Mouse (Mus musculus): ENCODE measurements at regions not wholly inside any gene's neighbourhood (a gene's known extent, or its start where the extent isn't known, plus 50 kb on each side); places are given as distances from the start of the nearest gene placed in this dataset.

- TF ChIP-seq CHD2 (IDR thresholded peaks at IDR 0.05; ENCODE audit: low read length) (no peak), RAD21 (IDR thresholded peaks at IDR 0.05; ENCODE audit: low read depth, low read length) (no peak), CTCF (IDR thresholded peaks at IDR 0.05 in 2 of 3, conservative IDR thresholded peaks at IDR 0.05 in 1 of 3; ENCODE audit: control insufficient read depth in 1 of 3, insufficient read depth in 1 of 3, low read depth in 2 of 3, low read length in 3 of 3, poor library complexity in 1 of 3, severe bottlenecking in 1 of 3) (no peak), MAZ (IDR thresholded peaks at IDR 0.05; ENCODE audit: low read depth, low read length) (no peak), KAT2A (conservative IDR thresholded peaks at IDR 0.05; ENCODE audit: low read depth, low read length) (no peak), EP300 (IDR thresholded peaks at IDR 0.05; ENCODE audit: low read depth in 1 of 2, low read length in 2 of 2) (no peak)
Observed at GRCm38 (mm10) chr10:56546824-56547223, 169.7 kb downstream of the Gja1 start.
